Mouse (Mus musculus) hindbrain, embryonic 11.5 days (tissue): ENCODE data around the gene Lkaaear1. TPM values are rescaled to one million over a fixed set of nuclear protein-coding genes. Genes with fewer than 3 reads are reported as not detected.

ENCODE experiments used
- ATAC-seq: fragments of 200-750 bp; cut with Nextera tagmentation; 2 replicates; pipeline ENCODE4 v1.8.0; 2017; ENCODE audit warnings: mild to moderate bottlenecking, moderate TSS enrichment, moderate library complexity; ENCODE audit not compliant: low FRiP score
- DNase-seq: peaks from one replicate; pipeline ENCODE4 v3.0.0-alpha.2; 2015; ENCODE audit warnings: low spot score
- H3K27ac ChIP-seq: fragments of 300-500 bp; sonication (generic); 2 replicates; pipeline ENCODE4 v1.5.1; 2014; ENCODE audit warnings: mild to moderate bottlenecking, low read depth, low read length
- H3K27me3 ChIP-seq: fragments of 300-500 bp; sonication (generic); 2 replicates; pipeline ENCODE4 v1.6.1; 2014; ENCODE audit warnings: mild to moderate bottlenecking, low read length, moderate library complexity, mixed read lengths; ENCODE audit not compliant: control insufficient read depth, insufficient read depth
- H3K36me3 ChIP-seq: fragments of 300-500 bp; sonication (generic); 2 replicates; pipeline ENCODE4 v1.6.1; 2014; ENCODE audit warnings: mild to moderate bottlenecking, low read length, moderate library complexity, mixed read lengths; ENCODE audit not compliant: control insufficient read depth, insufficient read depth
- H3K4me1 ChIP-seq: fragments of 300-500 bp; sonication (generic); replicated peaks from 2 replicates; pipeline ENCODE4 v1.6.1; 2014; ENCODE audit warnings: low read length, mixed read lengths; ENCODE audit not compliant: control insufficient read depth, insufficient read depth
- H3K4me2 ChIP-seq: fragments of 300-500 bp; sonication (generic); replicated peaks from 2 replicates; pipeline ENCODE4 v1.6.1; 2014; ENCODE audit warnings: mild to moderate bottlenecking, low read depth, low read length
- H3K4me3 ChIP-seq: fragments of 300-500 bp; sonication (generic); 2 replicates; pipeline ENCODE4 v1.5.1; 2014; ENCODE audit warnings: low read depth, low read length
- H3K9ac ChIP-seq: fragments of 300-500 bp; sonication (generic); 2 replicates; pipeline ENCODE4 v1.6.1; 2014; ENCODE audit warnings: low read depth, low read length
- H3K9me3 ChIP-seq: fragments of 300-500 bp; sonication (generic); 2 replicates; pipeline ENCODE4 v1.6.1; 2016; ENCODE audit warnings: low read length; ENCODE audit not compliant: control insufficient read depth
- WGBS: fragments of 180-500 bp; shearing (Covaris S2); extraction: QIAGEN DNeasy Blood & Tissue Kit; methylation state at CpG from one replicate; pipeline ENCODE4 v1.1.7; 2014; 5-methylcytosine and 5-hydroxymethylcytosine counted together
- polyA plus RNA-seq: library from polyadenylated mRNA; unstranded; fragments of >200 nt; fragmentation: Nextera tagmentation; extraction: Ambion mirVana; gene quantifications from 2 replicates; pipeline ENCODE4 v1.2.1, GENCODE M21; 2014

Gene Lkaaear1
- polyA plus RNA-seq, 1 experiment from 2014 or later, result not detected

- H3K27ac ChIP-seq, result no peak overlapping the region
- H3K9me3 ChIP-seq, result no peaks in the 10 kb centered on the region
- no peak overlapping the region for H3K4me2 ChIP-seq
- no peak for ATAC-seq
- DNase-seq, result no peak
- WGBS, result 91% methylated on average over 6 of the region's 6 CpGs
- peaks cover 3% of the 10 kb centered on the region; the same call in 1 of the 2 replicates for H3K36me3 ChIP-seq
- no peak overlapping the region for H3K9ac ChIP-seq
- H3K27me3 ChIP-seq, result no peaks in the 10 kb centered on the region
- no peak overlapping the region for H3K4me3 ChIP-seq
- H3K4me1 ChIP-seq, result no peaks in the 10 kb centered on the region
These were observed 7.2 kb downstream of the Lkaaear1 start for GRCm38 (mm10) chr2:181691083-181691482.

DNA sequence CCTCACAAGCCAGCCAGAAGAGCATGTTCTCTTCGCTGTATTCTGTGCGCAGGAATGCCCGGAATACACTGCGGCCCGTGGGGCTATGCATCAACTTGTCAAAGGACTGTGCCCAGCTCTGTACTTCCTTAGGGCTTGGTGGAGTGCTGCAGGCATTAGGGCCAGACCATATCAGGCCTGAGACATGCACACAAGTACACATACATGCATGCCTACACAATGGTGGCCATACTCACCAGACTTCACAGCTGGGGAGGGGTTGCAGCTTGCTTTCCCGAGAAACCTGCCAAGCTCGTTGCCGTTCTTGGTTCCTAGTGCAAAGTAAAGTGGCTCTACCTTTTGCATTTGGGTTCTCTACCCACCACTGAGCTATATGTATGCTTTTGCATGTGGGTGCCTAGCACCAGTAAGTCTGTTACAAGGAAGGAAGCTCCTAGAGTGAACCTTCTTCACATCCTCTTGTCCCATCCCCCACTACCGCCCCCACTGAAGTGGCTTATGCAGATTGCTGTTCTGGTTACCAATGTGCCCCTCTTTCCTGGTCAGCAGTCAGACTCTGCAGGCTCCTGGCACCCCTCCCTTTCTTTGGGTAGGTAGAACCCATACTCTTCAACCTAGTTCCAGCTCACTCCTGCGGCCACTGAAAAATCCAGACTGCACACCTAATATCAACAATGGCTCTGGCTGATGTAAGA lies 8.6 kb downstream of the Lkaaear1 start:
- peaks cover 3% of the 10 kb centered on the region; the same call in 1 of the 2 replicates for H3K36me3 ChIP-seq
- H3K4me2 ChIP-seq, result no peak overlapping the region
- no peak overlapping the region for H3K4me3 ChIP-seq
- H3K4me1 ChIP-seq, result no peaks in the 10 kb centered on the region
- whole genome bisulfite sequencing, result 92% methylated on average over 10 of the region's 10 CpGs
- no peak overlapping the region for H3K9ac ChIP-seq
- DNase-seq, result no peak
- ATAC-seq, result no peak
- no peaks in the 10 kb centered on the region for H3K27me3 ChIP-seq
- no peak overlapping the region for H3K27ac ChIP-seq
- H3K9me3 ChIP-seq, result no peaks in the 10 kb centered on the region

- H3K4me2 ChIP-seq, result no peak overlapping the region
- no peaks in the 10 kb centered on the region for H3K27me3 ChIP-seq
- ATAC-seq (no peak), DNase-seq (no peak)
- WGBS, result 90% methylated on average over 8 of the region's 8 CpGs
- H3K9ac ChIP-seq, result no peak overlapping the region
- no peak overlapping the region for H3K27ac ChIP-seq
- no peaks in the 10 kb centered on the region for H3K9me3 ChIP-seq
- H3K36me3 ChIP-seq, result peaks cover 3% of the 10 kb centered on the region; the same call in 1 of the 2 replicates
- H3K4me1 ChIP-seq, result no peaks in the 10 kb centered on the region
- H3K4me3 ChIP-seq, result no peak overlapping the region
These were observed 10.7 kb downstream of the Lkaaear1 start for GRCm38 (mm10) chr2:181687586-181687985.

DNA sequence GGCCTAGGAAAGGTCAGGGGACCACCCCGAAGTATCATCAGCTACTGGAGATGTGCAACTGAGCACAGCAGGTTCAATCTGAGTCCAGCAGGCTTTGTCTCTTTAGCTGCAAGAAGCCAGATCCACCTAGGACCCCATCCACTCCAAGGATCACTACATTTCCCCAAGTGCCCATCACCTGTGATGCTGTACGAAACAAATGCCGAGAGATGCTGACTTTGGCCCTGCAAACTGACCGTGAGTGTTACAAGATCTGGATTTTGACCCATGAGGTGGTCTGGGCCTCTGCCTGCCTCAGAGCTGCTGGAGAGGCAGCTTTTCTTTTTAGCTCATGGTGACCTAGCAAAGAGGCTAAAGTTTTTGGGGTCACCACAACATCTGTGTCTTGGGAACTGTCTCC lies 12.6 kb downstream of the Lkaaear1 start:
- DNase-seq, result no peak
- H3K9ac ChIP-seq, result no peak overlapping the region
- no peaks in the 10 kb centered on the region for H3K27me3 ChIP-seq
- H3K9me3 ChIP-seq, result no peaks in the 10 kb centered on the region
- H3K36me3 ChIP-seq, result peaks cover 3% of the 10 kb centered on the region; the same call in 1 of the 2 replicates
- no peak for ATAC-seq
- no peak overlapping the region for H3K27ac ChIP-seq
- peaks cover 7% of the 10 kb centered on the region; the same call in 1 of the 2 replicates for H3K4me1 ChIP-seq
- no peak overlapping the region for H3K4me2 ChIP-seq
- 94% methylated on average over 4 of the region's 4 CpGs for WGBS
- no peak overlapping the region for H3K4me3 ChIP-seq

DNA sequence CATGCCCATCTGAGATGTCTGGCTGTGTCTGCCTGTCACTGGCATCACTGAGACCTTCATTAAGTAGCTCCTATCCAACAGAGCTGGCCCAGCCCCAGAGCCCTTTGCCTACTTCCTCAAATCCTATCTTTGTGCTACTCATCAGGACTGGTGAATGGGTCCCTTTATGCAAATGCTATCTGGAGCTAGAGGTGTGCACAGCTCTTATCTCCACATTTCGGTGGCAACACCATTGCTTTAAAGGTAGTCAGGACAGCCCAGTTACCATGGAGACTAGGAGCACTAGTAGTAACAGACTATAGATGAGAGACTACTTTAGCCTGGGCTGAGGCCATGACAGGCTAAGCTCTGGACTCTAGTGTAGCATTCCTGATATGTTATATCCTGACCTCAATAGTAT lies 13.5 kb downstream of the Lkaaear1 start:
- Histone ChIP-seq H3K4me2 (no peak overlapping the region), H3K9ac (no peak overlapping the region), H3K27me3 (no peaks in the 10 kb centered on the region), H3K9me3 (no peaks in the 10 kb centered on the region), H3K4me1 (peaks cover 7% of the 10 kb centered on the region; the same call in 1 of the 2 replicates), H3K36me3 (peaks cover 3% of the 10 kb centered on the region; the same call in 1 of the 2 replicates), H3K27ac (no peak overlapping the region), H3K4me3 (no peak overlapping the region)
- 93% methylated on average over 1 of the region's 1 CpGs for WGBS
- ATAC-seq (no peak), DNase-seq (no peak)

- Histone ChIP-seq H3K4me1 (peaks cover 7% of the 10 kb centered on the region; the same call in 1 of the 2 replicates), H3K9ac (no peak overlapping the region), H3K36me3 (peaks cover 3% of the 10 kb centered on the region; the same call in 1 of the 2 replicates), H3K9me3 (no peaks in the 10 kb centered on the region), H3K27ac (no peak overlapping the region), H3K4me3 (no peak overlapping the region), H3K27me3 (no peaks in the 10 kb centered on the region), H3K4me2 (no peak overlapping the region)
- DNase-seq (no peak), ATAC-seq (no peak)
- 61% methylated on average over 4 of the region's 4 CpGs for WGBS
These were observed 14.9 kb downstream of the Lkaaear1 start for GRCm38 (mm10) chr2:181683381-181683780.

GRCm38 (mm10) chr2:181681978-181682377 lies 16.3 kb downstream of the Lkaaear1 start:
- DNase-seq, result no peak
- Histone ChIP-seq H3K4me3 (no peak overlapping the region), H3K9me3 (no peaks in the 10 kb centered on the region), H3K27me3 (no peaks in the 10 kb centered on the region), H3K4me1 (peaks cover 7% of the 10 kb centered on the region; the same call in 1 of the 2 replicates), H3K27ac (no peak overlapping the region), H3K4me2 (no peak overlapping the region), H3K36me3 (no peaks in the 10 kb centered on the region), H3K9ac (no peak overlapping the region)
- 93% methylated on average over 1 of the region's 1 CpGs for whole genome bisulfite sequencing
- ATAC-seq, result no peak

GRCm38 (mm10) chr2:181680716-181681117 lies 17.5 kb downstream of the Lkaaear1 start:
- peak; percentile 25 for ATAC-seq
- H3K4me1 ChIP-seq, result peaks cover 7% of the 10 kb centered on the region
- H3K4me2 ChIP-seq, result peak overlapping the region; percentile 95
- no peak overlapping the region for H3K27ac ChIP-seq
- 20% methylated on average over 7 of the region's 7 CpGs for WGBS
- no peak for DNase-seq
- H3K36me3 ChIP-seq, result no peaks in the 10 kb centered on the region
- H3K4me3 ChIP-seq, result peak overlapping the region; percentile 64
- H3K9me3 ChIP-seq, result no peaks in the 10 kb centered on the region
- H3K27me3 ChIP-seq, result no peaks in the 10 kb centered on the region
- peak overlapping the region; percentile 82 for H3K9ac ChIP-seq
